Mouse (Mus musculus) brain, embryonic 14.5 days (tissue): ENCODE measurements around the gene Srrm3.

Experiments used
- CTCF ChIP-seq: fragments of 200-500 bp; IDR thresholded peaks from 2 replicates; pipeline ENCODE4 v1.5.1; 2012; ENCODE audit warnings: inconsistent platforms, mild to moderate bottlenecking, moderate library complexity, borderline replicate concordance; ENCODE audit not compliant: insufficient read depth, insufficient read length; ENCODE audit errors: extremely low read depth
- POLR2A ChIP-seq: fragments of 200-500 bp; IDR thresholded peaks from 2 replicates; pipeline ENCODE4 v1.6.1; 2012; ENCODE audit warnings: mild to moderate bottlenecking, inconsistent platforms, borderline replicate concordance; ENCODE audit not compliant: poor library complexity, insufficient read depth, insufficient read length, severe bottlenecking; ENCODE audit errors: extremely low read depth

GRCm38 (mm10) chr5:135906846-135907245 is 100.2 kb downstream of the Srrm3 start:
- TF ChIP-seq CTCF (no peak), POLR2A (no peak)
